Mouse (Mus musculus): ENCODE results near the gene Hexim2.
A peak's percentile ranks its signal among the peaks of the same experiment; 100 is the strongest.

Gene Hexim2

GRCm38 (mm10) chr11:103111881-103112551, 20.2 kb upstream of the Hexim2 start:
- no peak for DNase-seq (ENCODE audit: low read depth in 2 of 2, low spot score in 2 of 2)

GRCm38 (mm10) chr11:103112552-103112912, 19.7 kb upstream of the Hexim2 start:
- no peak for DNase-seq (ENCODE audit: low read depth in 2 of 2, low spot score in 2 of 2)

GRCm38 (mm10) chr11:103113005-103113404, 19.2 kb upstream of the Hexim2 start:
- DNase-seq (ENCODE audit: low read depth in 2 of 2, low spot score in 2 of 2): no peak

- no peak for DNase-seq (ENCODE audit: low read depth in 2 of 2, low spot score in 2 of 2)
These were observed 18.5 kb upstream of the Hexim2 start for GRCm38 (mm10) chr11:103113771-103114170.

- DNase-seq (ENCODE audit: low read depth in 2 of 2, low spot score in 2 of 2): no peak
These were observed 17.8 kb upstream of the Hexim2 start for GRCm38 (mm10) chr11:103114270-103114943.

GRCm38 (mm10) chr11:103115163-103116007, 16.8 kb upstream of the Hexim2 start:
- peak; percentile 73 to 76 for DNase-seq (ENCODE audit: low read depth in 2 of 2, low spot score in 2 of 2)

- peak; percentile 100 for DNase-seq (ENCODE audit: low read depth in 2 of 2, low spot score in 2 of 2)
These were observed 16.0 kb upstream of the Hexim2 start, which contains the start of gene Hexim1 for GRCm38 (mm10) chr11:103116008-103116818. Gene Hexim1 (plus strand): TSS chr11:103116231.

GRCm38 (mm10) chr11:103116959-103117590, 15.2 kb upstream of the Hexim2 start:
- peak; percentile 55 to 56 for DNase-seq (ENCODE audit: low read depth in 2 of 2, low spot score in 2 of 2)

- DNase-seq (ENCODE audit: low read depth in 2 of 2, low spot score in 2 of 2): peak in 1 of 2 experiments; percentile 23
These were observed 14.6 kb upstream of the Hexim2 start for GRCm38 (mm10) chr11:103117591-103118009.

GRCm38 (mm10) chr11:103118866-103119265, 13.4 kb upstream of the Hexim2 start:
- DNase-seq (ENCODE audit: low read depth in 2 of 2, low spot score in 2 of 2): no peak

- no peak for DNase-seq (ENCODE audit: low read depth in 2 of 2, low spot score in 2 of 2)
These were observed 12.6 kb upstream of the Hexim2 start for GRCm38 (mm10) chr11:103119609-103120008.

GRCm38 (mm10) chr11:103120315-103120714, 11.9 kb upstream of the Hexim2 start:
- no peak for DNase-seq (ENCODE audit: low read depth in 2 of 2, low spot score in 2 of 2)

GRCm38 (mm10) chr11:103132576-103133455, 587 bp downstream of the Hexim2 start:
- peak; percentile 99 to 100 for DNase-seq (ENCODE audit: low read depth in 2 of 2, low spot score in 2 of 2)

GRCm38 (mm10) chr11:103133456-103134185, 1.4 kb downstream of the Hexim2 start:
- no peak for DNase-seq (ENCODE audit: low read depth in 2 of 2, low spot score in 2 of 2)

- DNase-seq (ENCODE audit: low read depth in 2 of 2, low spot score in 2 of 2): no peak
These were observed 2.0 kb downstream of the Hexim2 start for GRCm38 (mm10) chr11:103134221-103134620.

- no peak for DNase-seq (ENCODE audit: low read depth in 2 of 2, low spot score in 2 of 2)
These were observed 3.9 kb downstream of the Hexim2 start for GRCm38 (mm10) chr11:103136039-103136577.

- no peak for DNase-seq (ENCODE audit: low read depth in 2 of 2, low spot score in 2 of 2)
These were observed 7.9 kb downstream of the Hexim2 start for GRCm38 (mm10) chr11:103139951-103140762.

- no peak for DNase-seq (ENCODE audit: low read depth in 2 of 2, low spot score in 2 of 2)
These were observed 8.5 kb downstream of the Hexim2 start for GRCm38 (mm10) chr11:103140763-103141100.

Data from CD8-positive naive resting alpha-beta T cell, adult 2 months (primary cell).